Mouse (Mus musculus) A20 (cell line): Measurements from ENCODE around the gene Sctr.

Experiments used
- DNase-seq: peaks from one replicate; pipeline ENCODE4 v3.0.0-alpha.2; 2011; ENCODE audit warnings: low read depth, low spot score

Gene Sctr

DNA sequence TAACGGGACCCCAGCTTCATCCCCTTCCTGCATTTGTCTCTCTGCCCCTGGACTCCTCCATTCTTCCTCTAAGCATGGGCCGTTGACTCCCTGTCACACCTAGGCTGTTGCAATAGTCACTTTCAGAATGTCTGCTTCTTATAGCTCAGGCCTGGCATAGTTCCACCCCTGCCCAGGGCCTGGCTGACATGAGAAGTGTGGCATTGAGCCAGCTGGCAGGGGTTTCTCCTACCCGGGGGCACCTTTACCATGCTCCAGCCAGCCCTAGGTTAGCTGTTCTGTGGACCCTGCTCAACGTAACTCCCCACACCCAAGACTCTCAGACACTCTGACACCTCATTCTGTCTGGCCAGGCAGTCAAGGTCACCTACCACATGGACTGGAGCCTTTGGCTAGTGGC lies 21.0 kb downstream of the Sctr start:
- DNase-seq: no peak

DNA sequence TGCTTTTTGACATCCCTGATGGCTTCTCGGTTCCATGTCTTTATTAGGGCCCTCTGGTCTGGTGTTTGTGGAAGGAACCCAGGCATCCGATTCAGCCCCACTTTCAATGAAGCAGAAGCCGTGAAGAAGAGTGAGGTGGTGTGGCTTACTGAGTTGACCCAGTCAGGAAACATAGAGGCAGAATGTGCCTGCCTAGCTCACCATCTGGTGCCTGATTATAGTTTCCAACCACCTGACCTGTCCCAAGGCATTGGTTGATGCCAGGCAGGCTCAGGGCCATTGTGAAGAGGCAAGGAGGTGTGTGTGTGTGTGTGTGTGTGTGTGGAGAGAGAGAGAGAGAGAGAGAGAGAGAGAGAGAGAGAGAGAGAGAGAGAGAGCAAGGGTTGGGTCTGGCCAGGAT lies 23.8 kb downstream of the Sctr start:
- DNase-seq: no peak

DNA sequence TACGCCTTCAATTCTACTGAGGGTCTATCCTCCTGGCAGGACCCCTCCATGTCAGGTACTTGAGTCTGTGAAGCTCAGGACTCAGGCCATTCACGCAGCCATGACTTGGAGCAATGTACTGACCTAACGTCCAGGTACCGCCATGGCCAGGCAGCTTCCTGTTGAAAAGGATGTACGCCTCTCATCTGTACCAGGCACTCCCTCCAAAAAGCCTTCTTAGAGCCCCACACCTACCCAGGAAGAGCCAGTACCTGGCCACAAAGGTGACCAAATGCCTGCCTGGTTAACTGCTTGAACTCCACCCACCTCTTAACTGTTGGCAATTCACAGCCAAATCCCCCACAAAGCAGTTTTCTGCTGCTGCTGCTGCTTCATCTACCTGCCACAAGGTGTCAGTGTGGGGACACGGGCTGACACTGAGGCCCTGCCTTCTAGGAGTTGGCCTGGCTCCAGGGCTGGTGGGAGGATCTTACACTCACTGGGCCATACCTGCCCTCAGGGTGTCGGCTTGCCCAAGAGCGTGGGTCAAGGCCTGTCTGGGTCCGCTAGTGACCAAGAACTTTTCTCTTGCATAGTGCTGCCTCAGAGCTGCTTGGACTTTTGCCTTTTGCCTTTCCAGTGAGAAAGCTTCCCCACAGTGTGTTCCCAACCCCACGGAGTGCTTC lies 26.2 kb downstream of the Sctr start:
- peak; percentile 80 for DNase-seq

DNA sequence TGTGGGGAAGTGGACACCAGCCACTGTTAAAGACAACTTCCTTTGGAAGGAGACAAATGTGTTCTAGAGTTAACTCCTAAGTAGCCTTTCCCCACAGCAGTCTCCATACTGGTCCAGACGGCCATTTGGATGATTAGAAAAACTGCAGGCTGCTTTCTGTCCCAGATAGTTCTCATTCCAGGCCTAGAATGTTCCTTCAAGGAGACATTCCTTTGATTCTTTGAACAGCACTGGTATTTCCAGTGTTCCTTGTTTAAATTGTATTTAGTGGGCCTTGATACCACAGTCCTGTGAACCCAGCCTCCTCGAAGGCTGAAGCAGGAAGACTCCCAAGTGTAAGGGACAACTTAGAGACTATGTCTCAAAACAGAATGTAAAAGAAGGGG lies 26.8 kb downstream of the Sctr start:
- no peak for DNase-seq

DNA sequence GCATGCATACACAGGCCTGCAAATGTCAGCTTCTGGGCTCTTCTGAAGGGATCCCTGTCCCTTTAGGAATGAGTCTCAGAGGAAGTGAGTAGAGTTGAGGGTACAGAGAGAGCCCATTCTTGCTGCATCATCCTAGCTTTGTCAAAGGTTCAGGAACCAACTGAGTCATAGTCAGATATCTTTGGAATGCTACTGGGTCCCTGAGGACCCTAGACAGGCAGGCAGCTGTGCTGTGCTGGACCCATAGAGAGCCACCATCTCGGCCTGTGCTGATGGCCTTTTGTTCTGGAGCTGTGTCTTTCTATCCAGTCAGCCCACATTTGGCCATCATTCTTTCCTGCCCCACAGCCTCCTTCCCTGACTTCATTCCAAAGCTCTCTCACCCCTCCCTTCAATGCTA lies 28.1 kb downstream of the Sctr start:
- no peak for DNase-seq

DNA sequence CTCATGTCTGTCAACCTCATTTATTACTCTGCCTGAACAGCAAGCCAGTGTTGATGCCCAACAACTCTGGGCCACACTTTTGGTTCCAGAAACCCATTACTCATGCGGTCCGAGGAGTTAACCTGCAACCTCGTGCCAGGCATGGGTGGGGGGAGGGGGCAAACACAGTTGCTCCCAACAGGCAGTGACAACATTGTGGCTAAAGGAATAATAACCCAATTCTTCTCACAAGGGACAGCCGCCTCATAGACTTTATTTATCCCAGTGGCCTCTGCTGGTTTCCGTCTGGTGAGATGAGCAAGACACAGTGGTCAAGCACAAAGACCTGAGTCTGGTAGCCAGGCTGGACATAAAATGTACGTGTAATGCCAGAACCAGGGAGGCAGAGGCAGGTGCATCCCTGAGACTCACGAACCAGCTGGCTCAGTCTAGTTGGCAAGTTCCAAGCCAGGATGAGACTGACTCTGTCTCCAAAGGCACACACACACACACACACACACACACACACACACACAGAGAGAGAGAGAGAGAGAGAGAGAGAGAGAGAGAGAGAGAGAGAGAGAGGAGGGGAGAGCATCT lies 28.9 kb downstream of the Sctr start:
- DNase-seq: no peak

DNA sequence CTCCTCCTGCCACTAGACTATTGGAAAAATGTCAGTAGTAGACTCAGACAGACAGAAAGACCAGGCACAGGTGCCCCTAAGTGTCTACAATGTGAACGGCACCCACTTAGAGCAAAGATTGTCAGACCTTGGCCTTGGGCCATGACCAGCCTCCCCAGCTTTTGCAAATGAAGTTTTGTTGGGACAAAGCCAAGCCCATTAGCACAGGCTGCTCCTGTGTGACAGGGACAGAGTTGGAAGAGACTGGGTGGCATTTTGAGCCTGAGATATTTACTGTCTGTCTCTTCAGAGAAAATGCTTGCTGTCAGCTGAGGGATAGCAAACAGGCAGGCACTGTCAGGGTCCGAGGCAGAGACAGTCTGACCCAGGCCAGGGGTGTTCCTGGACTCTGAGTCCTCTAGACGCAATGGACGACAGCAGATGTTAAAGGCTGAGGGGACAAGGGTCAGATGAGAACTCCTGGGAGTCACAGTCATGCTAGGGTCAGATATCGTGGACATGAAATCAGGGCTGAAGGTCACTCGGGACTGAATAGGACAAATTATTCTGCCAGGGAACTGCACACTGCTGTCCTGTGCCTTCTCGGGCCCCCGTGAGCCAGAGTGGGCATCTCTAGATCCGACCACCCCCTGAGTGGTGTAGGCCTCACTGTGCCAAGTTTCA lies 30.5 kb downstream of the Sctr start:
- DNase-seq: no peak

DNA sequence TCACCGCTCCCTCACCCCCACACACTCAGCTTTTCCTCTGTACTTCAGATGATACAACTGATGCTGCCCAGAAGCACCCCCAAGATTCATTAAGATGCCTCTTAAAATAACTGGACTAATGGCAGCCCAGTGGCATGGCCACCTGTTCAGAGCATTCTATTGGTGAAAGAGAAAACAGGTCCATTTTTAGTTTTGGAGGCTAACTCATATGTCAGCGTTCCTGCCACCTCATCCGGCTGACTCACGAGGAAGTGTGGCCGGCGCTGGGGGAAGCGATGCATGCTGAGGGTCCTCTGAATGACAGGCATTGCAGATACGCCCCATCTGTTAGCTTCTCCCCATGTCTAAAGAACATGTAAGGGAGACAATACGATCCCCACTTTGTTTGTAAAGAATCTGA lies 31.9 kb downstream of the Sctr start:
- peak; percentile 8 for DNase-seq

DNA sequence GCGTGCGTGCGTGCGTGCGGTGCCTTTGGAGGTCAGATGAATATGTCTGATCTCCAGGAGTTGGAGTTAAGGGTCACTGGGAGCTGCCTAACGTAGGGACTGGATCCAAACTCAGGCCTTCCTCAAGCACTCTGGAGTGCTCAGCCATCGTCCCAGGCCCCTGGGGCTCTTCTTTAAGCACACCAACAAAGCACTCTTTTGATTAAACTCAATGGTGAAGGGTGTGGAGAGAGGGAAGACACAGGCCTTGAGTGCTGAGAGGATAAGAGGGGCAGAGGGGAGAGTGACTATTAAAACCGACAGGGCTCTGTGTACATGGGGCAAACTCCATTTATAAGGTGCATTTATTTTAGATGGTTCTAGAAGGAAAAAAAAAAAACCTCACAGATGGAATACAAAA lies 35.7 kb downstream of the Sctr start:
- DNase-seq: no peak

DNA sequence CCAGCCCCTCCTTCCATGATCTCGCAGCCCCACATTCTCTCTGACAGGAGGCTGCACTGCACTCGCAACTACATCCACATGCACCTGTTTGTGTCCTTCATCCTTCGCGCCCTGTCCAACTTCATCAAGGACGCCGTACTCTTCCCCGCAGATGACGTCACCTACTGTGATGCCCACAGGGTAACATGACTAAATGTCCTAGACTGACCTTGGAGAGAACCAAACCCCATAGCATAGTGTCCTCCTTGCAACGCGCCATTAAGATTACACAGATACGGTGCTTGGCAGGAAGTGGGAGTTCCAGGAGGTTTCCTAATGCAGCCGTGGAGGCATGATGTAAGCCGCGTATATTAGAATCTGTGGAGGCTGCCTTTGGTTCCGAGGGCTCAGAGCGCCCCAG lies 37.9 kb downstream of the Sctr start:
- no peak for DNase-seq

DNA sequence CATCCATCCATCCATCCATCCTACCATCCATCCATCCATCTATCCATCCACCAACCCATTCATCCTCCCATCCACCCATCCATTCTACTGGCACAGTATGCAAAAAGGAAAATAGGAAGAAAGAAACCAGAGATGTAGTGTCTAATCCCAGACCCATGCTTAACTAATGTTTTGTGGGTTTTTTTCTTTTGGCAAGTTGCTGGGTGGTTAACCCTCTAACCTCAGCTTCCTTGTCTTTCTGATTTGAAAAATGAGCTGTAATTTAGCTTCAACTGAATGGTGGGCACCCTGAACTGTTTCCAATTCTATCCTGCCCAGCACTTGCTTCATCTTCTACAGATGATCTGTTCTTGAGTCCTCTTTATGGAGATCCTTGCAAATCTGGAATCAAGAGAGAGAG lies 40.6 kb downstream of the Sctr start:
- no peak for DNase-seq

DNA sequence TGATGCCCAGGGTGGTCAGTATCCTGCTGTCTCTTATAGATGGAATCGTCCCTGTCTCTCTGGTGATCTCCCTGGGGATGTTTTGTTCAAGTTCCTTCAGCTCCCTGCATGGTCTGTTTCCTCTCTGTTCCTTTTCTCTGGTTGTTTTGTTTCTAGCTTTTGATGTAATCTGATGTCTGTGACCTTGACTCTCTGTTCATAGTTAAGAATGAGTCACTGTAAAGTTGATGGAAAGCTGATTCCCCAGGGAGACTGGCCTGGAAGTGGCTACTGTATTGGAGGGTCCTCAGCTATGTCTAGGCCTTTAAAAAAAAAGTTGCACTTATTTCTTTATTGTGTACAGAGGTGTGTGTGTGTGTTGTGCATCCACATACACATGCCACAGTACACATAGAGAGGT lies 44.4 kb downstream of the Sctr start:
- no peak for DNase-seq

DNA sequence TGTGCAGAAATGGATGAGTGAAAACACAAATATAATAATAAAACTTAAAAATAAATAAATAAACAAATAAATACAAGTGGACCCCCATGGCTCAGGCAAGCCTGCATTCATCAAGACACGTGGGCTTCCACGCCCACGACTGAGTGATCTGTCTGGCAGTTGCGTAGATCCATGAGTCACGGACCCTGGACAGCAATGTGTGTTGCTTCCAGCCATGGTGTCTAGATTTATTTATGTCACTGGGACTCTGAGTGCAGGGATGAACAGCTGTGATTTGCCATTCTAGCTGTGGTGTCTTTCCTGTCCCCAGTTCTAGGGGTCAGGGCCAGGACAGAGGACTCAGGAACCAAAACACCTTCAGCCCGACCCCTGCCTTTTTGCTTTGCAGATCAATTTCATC lies 48.3 kb downstream of the Sctr start:
- DNase-seq: no peak

DNA sequence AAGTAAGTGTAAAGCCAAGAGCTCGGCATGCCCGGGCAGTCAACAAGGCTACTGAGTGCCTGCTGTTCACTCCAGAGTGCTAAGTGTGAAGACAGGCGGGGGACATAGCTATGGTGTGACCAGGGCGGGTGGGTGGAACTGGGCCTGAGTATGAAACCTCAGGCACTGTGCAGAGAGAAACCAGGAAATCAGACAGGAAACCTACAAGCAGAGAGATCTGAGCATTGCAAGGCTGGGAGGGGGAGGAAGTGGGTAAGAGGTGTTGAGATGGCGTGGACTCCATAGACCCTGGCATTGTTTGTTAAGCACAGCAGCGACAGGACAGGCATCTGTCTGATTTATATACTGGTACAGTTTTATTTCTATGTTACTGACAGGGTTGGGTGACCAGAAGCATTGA lies 48.8 kb downstream of the Sctr start:
- DNase-seq: peak; percentile 50

DNA sequence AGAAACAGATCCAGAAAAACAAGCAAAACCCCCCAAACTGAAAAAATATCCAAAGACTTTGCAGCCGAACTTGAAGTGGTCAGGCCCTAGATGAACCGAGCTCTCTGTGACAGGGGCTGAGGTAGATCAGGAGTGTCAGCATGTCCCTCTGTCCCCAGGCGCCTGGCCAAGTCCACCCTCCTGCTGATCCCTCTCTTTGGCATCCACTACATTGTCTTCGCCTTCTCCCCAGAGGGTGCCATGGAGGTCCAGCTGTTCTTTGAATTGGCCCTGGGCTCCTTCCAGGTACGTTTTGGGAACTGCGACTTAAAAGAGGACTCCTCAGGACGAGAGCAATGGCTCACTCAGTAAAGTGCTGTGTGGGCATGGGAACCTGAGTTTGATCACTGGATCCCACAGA lies 49.5 kb downstream of the Sctr start:
- no peak for DNase-seq

DNA sequence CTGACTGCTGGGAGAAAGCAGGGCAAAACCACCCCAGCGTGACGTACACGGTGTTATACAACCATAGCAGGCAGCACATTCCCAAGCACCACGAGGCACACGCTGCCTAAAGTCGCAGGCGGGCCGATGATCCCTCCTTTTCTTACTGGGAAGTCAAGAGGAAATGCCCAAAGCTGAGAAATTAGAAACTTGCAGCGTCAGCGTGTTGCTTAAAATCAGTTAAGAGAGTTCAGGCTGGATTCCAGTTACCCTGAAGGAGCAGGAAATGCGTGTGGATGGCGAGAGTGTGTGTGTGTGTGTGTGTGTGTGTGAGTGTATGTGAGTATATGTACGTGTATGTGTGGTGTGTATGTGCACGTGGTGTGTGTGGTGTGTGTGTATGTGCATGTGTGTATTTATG lies 50.4 kb downstream of the Sctr start:
- DNase-seq: no peak

DNA sequence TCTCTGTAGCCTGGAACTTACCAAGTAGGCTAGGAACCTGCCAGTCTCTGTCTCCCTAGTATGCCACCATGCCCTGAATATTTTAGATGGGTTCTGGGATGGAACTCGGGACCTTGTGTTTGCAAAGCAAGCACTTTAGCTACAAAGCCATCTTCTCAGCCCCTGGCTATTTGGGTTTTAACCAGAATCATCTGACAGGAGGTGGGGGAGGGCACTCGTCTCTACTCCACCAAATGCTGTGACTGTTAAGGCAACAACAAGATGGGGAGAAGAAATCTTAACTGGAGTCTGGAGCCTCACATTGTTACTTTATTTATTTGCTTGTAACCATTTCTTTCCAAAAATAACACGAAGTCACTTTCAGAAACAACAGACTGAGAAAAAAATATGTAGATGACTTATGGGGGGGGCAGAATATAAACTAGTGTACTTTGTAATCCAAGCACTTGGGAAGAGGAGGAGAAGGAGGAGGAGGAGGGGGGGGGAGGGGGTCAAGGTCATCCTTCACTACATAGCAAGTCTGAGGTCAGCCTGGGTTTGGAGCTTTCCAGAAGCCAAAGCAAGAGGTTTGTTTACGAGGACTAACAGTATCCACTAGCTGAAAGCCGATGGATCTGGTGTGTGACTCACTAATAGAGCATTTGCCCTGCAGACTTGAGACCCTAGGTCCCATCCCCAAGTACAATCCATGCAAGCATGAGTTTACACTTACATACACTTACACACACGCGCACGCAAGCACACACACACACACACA lies 51.2 kb downstream of the Sctr start:
- no peak for DNase-seq

DNA sequence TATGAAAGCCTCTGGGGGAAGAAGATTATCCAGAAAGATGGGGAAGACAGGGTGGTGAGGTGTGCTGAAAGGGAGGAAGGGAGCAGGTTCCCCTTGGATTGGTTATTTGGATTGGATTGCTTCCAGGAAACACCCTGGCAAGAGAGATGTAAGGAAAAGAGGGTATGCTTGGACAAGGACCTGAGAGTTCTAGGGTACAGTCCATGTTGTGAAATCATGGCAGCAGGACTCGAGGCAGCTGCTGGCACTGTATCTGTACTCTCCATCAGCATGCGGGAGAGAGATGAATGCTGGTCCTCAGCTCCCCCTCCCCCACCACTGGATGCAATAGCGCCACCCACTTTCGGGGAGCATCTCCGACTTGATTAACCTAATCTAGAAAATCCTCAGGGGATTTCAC lies 54.0 kb downstream of the Sctr start:
- DNase-seq: no peak

DNA sequence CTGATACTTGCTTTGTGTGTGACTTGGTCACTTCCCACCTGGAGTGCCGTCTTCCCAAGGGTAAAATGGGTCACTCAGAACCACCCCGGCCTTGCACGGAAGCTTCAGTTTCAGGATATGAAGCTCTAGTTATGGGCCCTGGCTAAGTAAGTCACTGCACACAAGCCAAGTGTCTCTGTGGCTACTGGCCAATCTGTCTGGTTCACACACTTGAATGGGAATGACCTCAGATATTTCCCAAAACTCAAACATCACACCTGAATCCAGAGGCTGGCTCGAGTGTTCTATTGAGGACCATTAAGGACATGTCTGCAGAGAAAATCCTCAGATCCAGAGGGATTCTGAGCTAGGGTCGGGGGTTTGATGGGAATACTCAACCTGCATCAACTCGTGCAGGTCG lies 55.5 kb downstream of the Sctr start:
- no peak for DNase-seq

DNA sequence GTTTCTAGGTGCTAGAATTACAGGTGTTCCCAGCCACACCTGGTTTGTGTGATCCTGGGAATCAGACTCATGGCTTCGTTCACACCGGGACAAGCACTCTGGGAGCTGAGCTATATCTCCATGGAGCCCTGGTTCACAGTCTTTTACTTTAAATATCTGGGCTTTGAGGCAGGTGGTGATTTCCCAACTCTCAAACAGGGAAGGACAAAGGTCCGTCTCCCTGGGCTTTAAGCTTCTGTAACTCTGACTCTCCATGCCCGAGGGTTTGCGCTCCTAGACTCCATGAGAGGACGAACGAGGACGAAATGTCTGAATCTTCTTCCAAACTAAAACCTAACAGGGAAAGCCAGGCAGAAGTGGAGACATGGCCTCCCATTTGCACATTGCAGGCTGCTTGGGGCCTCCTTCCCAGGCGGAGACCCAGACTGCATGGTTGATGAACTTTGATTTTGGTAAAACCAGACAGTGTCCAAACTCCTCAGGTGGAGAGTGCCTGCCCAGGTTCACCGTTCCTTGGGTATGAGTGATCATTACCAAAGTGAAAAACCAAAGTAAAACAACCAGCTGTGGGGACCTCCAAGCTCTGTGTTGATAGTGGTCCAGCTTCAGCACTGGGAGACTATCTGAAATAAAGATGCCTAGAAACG lies 57.5 kb downstream of the Sctr start:
- no peak for DNase-seq

DNA sequence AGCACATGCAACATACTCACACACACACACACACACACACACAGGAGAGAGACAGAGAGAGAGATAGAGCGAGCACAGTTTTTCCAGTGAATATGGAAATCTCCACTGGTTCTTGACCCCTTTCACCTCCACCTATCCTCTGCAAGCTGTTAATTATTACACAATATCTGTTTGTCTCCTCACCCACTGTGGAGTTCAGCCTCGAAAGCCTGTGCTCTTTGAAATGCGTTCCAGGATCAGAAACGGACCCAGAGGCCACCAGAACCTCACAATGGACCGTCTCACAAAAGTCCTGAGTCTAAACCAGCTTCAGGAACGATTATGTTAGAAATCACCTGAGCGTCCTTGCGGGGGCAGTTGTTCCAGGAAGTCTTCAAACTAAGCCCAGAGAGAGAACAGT lies 59.5 kb downstream of the Sctr start:
- DNase-seq: no peak

DNA sequence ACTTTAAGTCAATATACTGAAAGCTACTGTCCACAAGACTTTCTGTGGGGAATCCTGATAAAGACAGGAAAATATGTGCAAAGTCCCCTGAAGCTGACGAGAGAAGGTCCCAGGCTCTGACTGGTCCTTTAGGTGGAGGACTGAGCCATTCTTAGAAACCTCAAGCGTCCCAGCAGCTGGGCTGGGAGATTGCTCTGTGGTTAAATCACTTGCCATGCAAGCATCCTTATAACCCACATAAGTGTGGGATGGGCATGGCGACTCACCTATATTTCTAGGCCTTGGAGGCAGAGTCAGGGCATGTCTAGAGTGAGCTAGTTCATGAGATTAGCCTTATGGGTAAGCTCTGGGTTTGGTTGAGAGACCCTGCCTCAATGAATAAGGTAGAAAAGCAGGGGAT lies 59.9 kb downstream of the Sctr start:
- no peak for DNase-seq
